Mouse (Mus musculus) lung, postnatal 4 days (tissue): Measurements from ENCODE around the gene Gldc.
A peak's percentile ranks its signal among the peaks of the same experiment; 100 is the strongest.

Experiments used
- DNase-seq, 2 experiments: peaks; one replicate each; pipeline ENCODE4 v3.0.0; 2021

Gene Gldc

DNA sequence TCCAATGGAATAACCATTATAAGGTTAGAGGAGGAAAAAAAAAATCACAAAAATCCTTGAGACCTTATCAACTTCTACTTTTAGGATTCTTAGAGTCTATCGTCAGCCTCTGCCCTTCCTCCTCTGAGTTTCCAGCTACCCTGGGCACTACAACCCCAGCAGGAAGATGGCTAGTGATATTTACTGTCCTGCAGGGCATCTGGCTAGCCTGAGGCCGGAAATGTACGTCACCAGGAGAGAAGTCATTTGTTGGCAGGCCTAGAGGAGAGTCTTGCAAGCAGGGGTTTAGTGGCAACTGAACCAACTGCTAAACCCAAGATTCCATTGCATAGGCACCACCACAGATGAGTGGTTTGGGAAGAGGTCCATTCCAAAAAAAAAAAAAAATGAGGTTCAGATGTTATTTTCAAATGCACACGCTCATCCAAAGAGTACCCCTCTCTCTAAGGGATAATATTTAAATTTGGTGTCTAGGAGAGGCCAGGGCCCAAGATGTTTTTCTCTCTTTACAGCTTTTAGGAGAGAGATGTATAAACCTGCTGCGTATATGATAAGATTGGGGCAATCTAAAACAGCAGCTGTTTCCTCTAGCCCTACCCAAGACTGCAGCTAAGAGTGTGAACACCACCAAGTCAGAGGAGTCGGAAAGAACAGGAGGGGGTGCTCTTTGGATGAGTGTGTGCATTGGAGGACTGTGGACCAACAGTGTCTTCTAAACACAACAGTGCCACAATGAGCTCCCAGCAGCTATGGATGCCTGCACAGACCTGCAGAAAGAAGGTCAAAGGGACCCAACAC is 70.0 kb downstream of the Gldc start:
- DNase-seq = no peak

DNA sequence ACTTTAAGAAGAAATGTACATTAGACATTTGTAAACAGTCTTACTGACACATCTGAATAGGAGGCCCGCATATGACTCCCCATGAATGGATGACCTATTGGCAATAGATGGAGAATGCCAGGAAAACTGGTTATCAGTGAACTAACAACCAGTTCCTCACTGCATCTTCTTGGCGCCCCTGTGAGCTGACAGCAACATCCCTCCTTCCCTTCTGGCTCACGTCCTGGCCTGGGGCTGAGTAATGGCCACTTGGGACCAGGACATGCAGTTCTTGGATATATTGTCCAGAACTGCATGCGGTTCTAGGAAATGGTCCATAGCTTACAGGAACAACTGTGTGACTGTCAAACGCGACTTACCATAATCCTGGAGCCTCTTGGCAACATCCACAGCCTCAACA is 72.6 kb downstream of the Gldc start:
- no peak for DNase-seq

DNA sequence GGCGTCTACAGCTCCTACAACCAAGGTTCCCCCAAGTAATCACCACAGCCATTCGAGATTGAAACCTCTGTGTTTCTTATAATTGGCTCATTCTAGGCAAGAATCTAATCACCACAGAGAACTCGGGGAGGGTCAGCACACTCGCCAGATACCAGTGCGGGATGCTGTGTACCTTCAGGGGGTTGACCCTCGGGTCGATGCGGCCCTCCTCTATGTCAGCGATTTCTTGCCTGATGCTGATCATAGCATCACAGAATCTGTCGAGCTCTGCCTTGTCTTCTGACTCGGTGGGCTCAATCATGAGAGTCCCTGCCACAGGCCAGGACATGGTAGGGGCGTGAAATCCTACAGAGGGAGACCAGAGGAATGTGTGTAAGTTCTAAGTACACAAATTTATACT is 74.7 kb downstream of the Gldc start:
- no peak for DNase-seq

DNA sequence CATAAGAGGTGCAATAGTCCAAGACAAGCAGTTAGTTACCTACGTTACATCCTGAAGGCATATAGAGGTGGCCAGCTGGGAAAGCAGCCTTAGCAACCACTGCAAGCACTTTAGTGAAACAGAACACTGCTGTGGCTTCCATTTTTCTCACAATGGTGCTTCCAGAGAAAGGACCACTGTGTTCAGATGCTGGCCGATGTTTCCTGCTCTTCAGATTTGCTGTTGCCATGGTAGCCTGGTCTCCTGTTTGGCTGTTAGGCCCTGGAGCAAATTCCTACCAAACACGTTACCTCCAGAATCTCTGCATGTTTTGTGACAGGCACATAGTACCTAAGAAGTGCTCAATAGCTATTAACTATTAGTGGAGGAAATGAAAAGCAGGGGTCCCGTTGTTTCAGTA is 78.2 kb downstream of the Gldc start:
- no peak for DNase-seq

DNA sequence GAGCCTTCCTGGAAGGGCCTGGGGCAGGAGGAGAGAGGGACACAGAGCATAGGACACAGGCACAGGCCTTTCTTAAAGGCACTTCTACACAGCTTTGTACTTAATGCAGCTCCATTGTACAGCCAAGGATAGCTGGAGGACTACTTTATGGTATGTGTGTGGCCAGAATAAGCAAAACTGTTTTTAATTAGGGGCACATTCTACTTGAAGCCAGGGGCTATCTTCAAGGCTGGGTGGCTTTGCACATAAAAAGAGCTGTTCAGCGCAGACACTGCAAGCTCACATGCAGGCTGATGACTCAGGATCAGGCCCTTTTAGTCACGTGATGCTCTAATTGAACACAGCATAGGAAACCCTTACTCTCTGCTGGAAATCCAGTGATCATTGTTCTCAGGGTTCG is 79.0 kb downstream of the Gldc start:
- no peak for DNase-seq

DNA sequence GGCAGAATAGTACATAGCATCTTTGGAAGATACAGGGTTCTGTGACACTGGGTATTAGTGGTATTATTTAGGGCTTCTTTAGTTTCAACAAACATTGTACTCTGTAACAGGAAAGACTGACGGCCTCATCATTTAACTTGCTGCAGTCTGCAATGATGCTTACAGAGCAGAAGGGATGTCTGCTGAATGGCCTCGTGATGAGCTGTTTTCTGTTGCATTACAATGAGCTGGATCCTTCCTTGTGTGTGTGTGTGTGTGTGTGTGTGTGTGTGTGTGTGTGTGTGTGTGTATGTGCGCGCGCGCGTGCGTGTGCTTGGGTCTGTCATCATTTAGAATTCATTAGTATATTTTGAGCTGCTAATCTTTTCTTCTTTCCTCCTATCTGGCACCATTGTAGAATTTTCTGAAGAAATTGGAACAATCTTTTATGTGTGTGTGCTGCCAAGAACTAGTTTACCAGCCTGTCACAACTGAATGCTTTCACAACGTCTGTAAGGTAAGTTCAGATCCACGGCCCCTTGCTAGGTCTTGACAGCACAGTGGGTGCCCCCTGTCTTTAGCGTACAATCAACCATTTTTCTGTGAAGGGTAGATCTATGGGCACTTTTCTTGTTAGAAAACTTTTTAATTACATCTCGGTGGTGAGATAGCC is 83.5 kb downstream of the Gldc start:
- DNase-seq = no peak

DNA sequence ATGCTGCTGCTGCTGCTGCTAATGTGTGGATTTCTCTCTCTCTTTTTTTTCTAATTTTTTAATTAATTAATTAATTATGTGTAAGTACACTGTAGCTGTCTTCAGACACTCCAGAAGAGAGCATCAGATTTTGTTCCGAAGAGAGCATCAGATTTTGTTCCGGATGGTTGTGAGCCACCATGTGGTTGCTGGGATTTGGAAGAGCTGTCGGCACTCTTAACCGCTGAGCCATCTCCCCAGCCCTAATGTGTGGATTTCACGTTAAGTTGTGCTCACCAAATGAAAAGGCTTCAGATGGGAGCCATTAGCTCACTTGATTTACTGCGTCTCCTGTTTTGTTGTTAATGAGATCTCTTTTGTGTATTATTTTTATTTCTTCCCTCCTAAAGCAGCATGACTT is 85.1 kb downstream of the Gldc start:
- DNase-seq = no peak

DNA sequence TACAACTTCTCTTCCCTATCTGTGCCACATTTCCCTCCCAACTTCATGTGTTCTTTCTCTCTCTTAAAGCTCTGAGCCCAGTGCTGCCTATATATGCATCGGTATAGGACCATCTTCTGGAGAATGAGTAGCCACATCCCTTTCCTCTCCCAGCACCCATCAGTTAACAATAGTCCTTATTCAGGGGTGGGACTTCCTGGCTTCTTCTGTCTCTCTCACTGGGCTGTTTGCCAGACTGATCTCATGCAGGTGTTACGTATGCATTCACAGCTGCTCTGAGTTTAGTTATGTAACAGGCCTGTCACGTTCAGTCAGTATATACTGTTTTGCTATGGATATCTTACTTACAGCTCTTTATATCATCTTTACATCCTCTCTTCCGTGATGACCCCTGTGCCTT is 109.4 kb downstream of the Gldc start:
- peak in 1 of 2 experiments; percentile 8 for DNase-seq

DNA sequence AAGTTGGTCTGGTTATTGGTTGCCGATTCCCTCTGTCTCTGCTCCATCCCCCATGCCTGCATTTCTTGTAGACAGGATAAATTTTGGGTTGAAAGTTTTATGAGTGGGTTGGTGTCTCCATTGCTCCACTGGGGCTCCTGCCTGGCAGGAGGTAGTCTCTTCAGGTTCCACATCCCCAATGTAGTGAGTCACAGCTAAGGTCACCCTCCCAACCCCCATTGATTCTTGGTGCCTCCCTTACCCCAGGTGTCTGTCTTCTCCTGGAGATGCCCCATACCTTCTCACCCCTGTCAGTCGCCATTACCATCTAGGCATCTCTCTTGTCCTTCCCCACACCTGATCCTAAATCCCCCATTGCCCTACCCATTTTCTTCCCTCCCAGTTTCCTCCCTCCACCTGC is 121.0 kb downstream of the Gldc start:
- DNase-seq = no peak

DNA sequence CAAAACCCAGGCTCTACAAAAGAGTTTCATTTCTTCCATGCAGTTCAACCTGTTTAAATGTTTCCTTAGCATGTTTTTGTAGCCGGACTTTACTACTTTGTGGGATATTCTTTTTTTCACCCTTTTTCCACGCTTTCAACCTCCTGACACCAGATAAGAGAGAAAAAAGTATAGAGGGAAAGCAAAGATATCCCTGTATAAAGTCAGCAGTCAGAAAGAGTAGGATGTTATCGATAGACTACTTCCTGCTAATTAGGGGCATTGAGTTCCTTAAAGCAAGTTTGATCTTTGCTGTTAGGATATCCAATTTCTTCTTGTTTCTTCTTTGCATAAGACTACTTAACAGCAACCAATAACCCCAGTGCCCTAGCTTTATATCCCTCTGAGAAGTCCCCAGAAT is 123.8 kb downstream of the Gldc start:
- DNase-seq = no peak

DNA sequence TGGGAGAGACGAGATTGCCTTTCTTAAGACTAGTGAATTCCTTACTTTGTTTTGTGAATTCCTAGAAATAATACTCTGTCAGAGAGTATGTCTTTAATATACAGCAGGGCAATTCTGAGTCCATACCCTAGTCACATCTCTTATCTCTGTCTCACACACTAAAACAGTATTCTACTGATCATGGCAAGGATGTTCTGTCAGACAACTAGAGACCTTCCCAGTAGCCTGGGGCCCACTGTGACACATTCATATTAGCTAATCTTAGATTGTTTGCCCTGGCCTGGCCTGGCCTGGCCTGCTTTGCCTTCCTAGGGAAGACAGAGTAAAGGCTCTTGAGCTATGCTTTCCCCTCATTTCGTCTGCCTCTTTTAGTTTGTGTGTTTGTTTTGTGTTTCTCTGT is 124.6 kb downstream of the Gldc start:
- no peak for DNase-seq
